Mouse (Mus musculus) neural tube, embryonic 10.5 days (tissue): ENCODE measurements at regions not wholly inside any gene's neighbourhood (a gene's known extent, or its start where the extent isn't known, plus 50 kb on each side); places are given as distances from the start of the nearest gene placed in this dataset.
"Not testable (repeated sequence)": the region's sequence is repeated elsewhere in the genome, so short reads cannot be mapped to it uniquely, and the experiment has no call there.

Experiments used
- DNase-seq: peaks from one replicate; pipeline ENCODE4 v3.0.0-alpha.2; 2017; ENCODE audit warnings: low spot score; ENCODE audit errors: extremely low spot score

GRCm38 (mm10) chr2:64451614-64452317 lies 353.9 kb upstream of the Fign start:
- DNase-seq: peak; percentile 36

- no peak for DNase-seq
Measured at GRCm38 (mm10) chr2:64443171-64443570, 345.3 kb upstream of the Fign start.

GRCm38 (mm10) chr2:64440961-64441360 lies 343.1 kb upstream of the Fign start:
- DNase-seq: no peak

DNA sequence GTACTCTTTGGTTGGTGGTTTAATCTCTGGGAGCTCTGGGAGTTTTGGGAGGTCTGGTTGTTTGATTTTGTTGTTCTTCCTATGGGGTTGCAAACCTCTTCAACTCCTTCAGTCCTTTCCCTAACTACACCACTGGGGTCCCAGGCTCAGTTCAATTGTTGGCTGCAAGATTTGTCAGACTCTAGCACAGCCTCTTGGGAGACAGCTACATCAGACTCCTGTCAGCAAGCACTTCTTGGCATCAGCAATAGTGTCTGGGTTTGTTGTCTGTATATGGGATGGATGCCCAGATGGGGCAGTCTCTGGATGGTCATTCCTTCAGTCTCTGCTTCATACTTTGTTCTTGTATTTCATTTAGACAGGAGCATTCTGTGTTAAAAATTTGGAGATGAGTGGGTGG lies 319.3 kb upstream of the Fign start:
- not testable (repeated sequence) for DNase-seq

DNA sequence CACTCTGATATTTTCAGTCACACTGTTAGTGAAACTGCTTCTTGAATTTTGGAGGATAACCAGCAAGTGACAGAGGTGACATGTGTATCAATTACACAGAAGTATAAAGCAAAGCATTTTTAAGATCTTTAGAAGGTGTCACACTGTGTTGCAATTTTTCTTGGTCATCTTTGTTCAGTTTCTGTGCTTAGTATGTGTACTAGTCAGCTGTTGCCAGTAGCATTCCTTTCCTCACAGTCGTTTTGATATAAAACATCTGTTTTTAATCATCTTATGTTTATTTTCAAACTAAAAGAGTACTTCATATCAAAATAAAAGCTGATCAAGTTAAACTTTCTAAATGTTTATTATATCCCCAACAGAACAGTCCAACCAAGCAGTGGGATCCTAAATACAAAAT lies 316.0 kb upstream of the Fign start:
- no peak for DNase-seq

- no peak for DNase-seq
Measured at GRCm38 (mm10) chr2:64413263-64413662, 315.4 kb upstream of the Fign start.

DNA sequence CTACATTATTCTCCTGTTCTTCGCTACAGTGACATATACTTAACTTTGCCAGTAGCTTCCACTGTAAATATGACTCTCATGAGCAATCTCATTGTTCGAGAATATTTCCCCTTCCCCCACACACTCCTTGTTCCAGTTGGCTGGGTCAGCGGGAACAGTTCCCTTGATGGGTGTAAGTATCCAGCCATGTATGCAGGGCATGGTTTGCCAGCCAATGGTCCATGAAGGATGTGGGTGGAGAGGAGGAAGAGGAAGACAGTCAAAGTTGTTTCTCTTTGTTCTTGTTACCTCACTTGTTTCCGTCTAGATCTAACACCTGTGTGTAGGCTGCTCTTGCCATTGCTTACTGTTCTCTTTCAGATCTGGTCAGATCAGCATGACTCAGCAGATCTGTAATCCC lies 298.1 kb upstream of the Fign start:
- peak; percentile 13 for DNase-seq

DNA sequence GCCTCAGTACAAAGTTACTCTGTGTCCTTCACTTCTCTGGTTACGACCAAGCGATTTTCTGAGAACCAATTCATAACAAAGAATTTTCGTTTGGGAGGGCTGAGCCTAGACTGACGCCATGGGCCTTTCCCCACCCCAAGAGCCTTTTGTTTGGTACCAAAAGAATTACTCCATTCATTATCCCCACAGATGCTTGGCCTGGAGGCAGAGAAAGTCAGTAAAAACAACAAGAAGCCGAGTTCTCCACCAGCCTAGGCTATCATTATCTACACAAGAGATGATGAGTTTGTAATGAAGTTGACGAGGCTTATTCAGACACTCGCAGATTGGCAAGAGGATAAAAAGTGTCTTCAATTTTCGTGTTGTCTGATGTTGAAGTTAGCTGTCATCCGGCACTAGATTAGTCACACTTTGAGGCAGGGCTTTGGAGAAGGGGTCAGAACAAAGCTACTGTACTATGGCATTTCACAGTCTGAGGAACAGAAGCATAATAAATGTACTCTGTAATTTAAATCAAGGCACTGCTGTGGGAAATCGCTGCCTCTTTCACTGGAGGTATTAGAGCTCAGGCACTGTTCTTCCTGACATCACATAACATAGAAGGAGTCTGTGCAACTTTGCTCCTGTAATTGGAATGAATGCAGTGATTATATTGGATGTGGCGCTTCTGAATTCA lies 296.9 kb upstream of the Fign start:
- DNase-seq: peak; percentile 15

DNA sequence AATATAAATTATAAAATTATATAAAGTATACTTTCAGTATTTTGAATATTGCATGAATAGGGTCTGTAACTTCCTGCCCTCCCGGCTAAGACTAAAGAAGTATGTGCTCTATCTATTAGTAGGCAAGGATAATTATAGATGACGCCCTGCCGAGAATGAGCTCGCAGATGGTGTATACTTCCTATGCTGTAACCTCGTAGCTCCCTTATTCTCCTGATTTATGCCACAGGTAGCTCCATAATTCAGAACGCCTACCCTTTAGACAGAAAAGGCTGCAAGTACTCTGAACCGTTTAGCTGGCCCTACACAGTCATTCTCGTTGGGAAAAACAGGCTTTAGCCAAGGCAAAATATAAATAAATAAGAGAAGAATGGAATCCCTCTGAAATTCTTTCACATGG lies 296.4 kb upstream of the Fign start:
- no peak for DNase-seq

DNA sequence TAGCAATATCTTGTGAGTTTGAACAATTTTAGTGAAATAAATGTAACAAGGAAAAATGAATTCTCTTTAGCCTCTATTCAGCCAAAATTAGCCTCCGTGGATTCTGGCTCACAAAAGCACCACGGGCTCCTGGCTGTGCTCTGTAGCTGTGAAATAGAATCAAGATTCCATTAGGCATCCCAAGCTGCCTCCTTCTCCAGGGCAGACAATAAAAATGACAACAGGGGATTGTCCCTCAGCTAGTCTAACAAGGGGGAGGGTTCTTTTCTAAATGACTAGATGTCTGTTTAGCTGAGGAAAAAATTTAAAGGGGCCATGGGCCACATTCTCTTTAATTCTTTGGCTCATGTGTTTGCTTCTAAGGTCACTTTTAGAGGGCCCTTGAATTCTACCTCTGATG lies 272.0 kb upstream of the Fign start:
- no peak for DNase-seq

- no peak for DNase-seq
Measured at GRCm38 (mm10) chr2:64367188-64367587, 269.4 kb upstream of the Fign start.

DNA sequence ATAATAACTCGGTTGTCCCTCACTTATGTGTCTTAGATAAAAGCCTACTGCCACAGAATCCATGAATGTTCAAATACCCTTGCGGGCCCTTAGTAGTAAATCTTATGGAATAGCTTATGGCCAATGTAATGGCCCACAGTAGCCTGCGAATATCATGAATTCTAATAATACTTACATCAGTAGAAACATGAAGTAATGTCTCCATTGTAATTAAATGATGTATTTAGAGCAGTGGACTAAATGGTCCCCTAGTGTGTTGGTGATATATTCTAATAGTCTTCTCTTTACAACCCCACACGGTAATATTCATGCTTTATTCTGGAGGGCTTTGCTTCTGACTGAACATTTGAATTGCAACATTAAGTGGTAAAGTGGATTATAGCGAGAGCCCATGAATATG lies 268.7 kb upstream of the Fign start:
- DNase-seq: no peak

DNA sequence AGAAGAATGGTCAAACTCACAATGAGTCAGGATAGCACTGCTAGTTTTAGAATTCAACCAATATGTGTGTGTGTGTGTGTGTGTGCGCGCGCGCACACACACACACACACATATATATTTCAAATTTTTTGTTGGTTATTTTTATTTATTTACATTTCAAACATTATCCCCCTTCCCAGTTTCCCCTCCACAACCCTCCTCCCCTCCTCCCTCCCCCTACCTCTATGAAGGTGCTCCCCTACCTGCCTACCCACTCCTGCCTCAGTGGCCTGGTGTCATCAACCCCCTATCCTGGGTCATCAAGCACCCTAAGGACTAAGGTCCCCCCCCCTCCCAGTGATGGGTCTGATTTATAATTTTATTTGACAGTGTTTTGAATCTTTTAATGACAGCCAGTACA lies 258.4 kb upstream of the Fign start:
- no peak for DNase-seq

GRCm38 (mm10) chr2:64325499-64325898 lies 227.7 kb upstream of the Fign start:
- peak; percentile 15 for DNase-seq
